Mouse (Mus musculus): ENCODE results near the gene Cdkn1a. TPM values are rescaled to one million over a fixed set of nuclear protein-coding genes. Genes with fewer than 3 reads are reported as not detected.

Cdkn1a gene
- polyA plus RNA-seq, 1 experiment, result 293 TPM

DNA sequence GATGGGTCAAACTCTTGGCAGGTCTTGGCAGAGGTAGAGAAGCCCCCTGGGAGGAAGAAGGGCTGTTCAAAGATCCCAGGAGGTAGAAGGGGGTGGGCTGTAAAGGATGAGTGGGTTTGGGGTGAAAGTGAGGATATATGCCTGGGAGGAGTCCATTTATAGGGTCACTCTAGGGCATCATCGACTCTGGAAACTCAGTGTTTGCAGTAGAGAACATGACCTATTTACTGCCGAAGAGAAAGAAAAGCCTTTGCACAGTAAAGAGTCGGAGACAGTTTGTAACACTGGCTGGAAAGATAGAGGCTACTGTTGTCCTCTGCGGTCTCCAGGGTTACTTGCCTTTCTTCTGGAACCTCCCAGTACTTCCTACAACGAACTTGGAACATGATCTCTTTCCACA is 17.5 kb upstream of the Cdkn1a start:
- no peaks in the 10 kb centered on the region for H3K4me1 ChIP-seq (ENCODE audit: control insufficient read depth, insufficient read depth, insufficient read length, low read length)
- no peak overlapping the region for H3K27ac ChIP-seq (ENCODE audit: insufficient read depth, low read depth, low read length)
- TF ChIP-seq CTCF (IDR thresholded peaks at IDR 0.05; ENCODE audit: extremely low read depth, insufficient read length, insufficient replicate concordance, low read depth, low read length) (no peak), POLR2A (IDR thresholded peaks at IDR 0.05; ENCODE audit: low read depth, low read length) (no peak)
- no peaks in the 10 kb centered on the region for H3K27me3 ChIP-seq (ENCODE audit: control insufficient read depth, insufficient read depth, low read length)
- WGBS, result 35% methylated on average over 5 of the region's 5 CpGs
- H3K36me3 ChIP-seq (ENCODE audit: control insufficient read depth, insufficient read depth, low read length), result no peaks in the 10 kb centered on the region
- no peak overlapping the region for H3K4me3 ChIP-seq (ENCODE audit: low read depth, low read length)

DNA sequence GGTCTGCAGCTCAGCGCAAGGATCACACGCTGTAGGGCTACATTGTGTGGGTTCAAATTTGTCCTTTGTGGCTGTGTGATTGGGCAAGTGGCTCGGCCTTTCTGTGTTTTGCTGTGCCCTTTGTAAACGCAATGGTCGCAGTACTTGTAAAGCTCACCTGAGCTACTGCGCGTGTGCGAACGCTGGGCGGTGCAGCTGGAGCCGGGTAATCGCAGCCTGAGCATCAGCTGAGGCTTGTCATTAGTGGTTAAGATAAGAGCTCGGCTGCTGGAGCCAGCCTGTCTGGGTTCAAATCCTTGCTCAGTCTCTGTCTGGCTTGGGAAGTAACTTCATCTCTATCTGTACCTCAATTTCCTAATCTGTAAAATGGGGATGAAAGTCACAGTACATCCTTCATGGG is 16.7 kb upstream of the Cdkn1a start:
- 43% methylated on average over 13 of the region's 13 CpGs for WGBS

DNA sequence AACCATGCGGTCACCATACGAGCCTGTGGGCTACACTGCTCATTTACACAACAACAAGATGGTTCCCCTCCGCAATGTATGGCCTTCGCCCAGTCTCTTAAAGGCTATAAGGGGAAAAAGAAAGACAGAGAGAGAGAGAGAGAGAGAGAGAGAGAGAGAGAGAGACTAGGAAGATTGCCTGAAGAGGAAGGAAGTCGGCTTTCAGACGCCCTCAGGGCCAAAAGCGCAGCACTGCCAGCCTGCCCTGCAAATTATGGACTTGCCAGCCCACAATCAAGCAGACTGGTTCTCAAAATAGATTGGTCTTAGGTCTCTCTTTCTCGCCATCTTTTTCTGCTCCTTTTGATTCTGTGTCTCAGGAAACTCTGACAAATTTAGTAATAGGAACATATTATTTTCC is 14.5 kb upstream of the Cdkn1a start:
- 83% methylated on average over 8 of the region's 8 CpGs for WGBS
- no peak for TF ChIP-seq POLR2A (IDR thresholded peaks at IDR 0.05; ENCODE audit: low read depth, low read length)
- TF ChIP-seq CTCF (IDR thresholded peaks at IDR 0.05; ENCODE audit: extremely low read depth, insufficient read length, insufficient replicate concordance, low read depth, low read length), result no peak
- no peak overlapping the region for H3K4me3 ChIP-seq (ENCODE audit: low read depth, low read length)
- H3K27me3 ChIP-seq (ENCODE audit: control insufficient read depth, insufficient read depth, low read length), result no peaks in the 10 kb centered on the region
- H3K4me1 ChIP-seq (ENCODE audit: control insufficient read depth, insufficient read depth, insufficient read length, low read length), result peaks cover 6% of the 10 kb centered on the region
- no peak overlapping the region for H3K27ac ChIP-seq (ENCODE audit: insufficient read depth, low read depth, low read length)
- no peaks in the 10 kb centered on the region for H3K36me3 ChIP-seq (ENCODE audit: control insufficient read depth, insufficient read depth, low read length)

More for the DNA sequence above, 16.7 kb upstream of the Cdkn1a start:
- TF ChIP-seq CTCF (IDR thresholded peaks at IDR 0.05; ENCODE audit: extremely low read depth, insufficient read length, insufficient replicate concordance, low read depth, low read length) (no peak), POLR2A (IDR thresholded peaks at IDR 0.05; ENCODE audit: low read depth, low read length) (no peak)
- Histone ChIP-seq H3K27me3 (ENCODE audit: control insufficient read depth, insufficient read depth, low read length) (no peaks in the 10 kb centered on the region), H3K4me1 (ENCODE audit: control insufficient read depth, insufficient read depth, insufficient read length, low read length) (no peaks in the 10 kb centered on the region), H3K36me3 (ENCODE audit: control insufficient read depth, insufficient read depth, low read length) (no peaks in the 10 kb centered on the region), H3K27ac (ENCODE audit: insufficient read depth, low read depth, low read length) (no peak overlapping the region), H3K4me3 (ENCODE audit: low read depth, low read length) (no peak overlapping the region)

DNA sequence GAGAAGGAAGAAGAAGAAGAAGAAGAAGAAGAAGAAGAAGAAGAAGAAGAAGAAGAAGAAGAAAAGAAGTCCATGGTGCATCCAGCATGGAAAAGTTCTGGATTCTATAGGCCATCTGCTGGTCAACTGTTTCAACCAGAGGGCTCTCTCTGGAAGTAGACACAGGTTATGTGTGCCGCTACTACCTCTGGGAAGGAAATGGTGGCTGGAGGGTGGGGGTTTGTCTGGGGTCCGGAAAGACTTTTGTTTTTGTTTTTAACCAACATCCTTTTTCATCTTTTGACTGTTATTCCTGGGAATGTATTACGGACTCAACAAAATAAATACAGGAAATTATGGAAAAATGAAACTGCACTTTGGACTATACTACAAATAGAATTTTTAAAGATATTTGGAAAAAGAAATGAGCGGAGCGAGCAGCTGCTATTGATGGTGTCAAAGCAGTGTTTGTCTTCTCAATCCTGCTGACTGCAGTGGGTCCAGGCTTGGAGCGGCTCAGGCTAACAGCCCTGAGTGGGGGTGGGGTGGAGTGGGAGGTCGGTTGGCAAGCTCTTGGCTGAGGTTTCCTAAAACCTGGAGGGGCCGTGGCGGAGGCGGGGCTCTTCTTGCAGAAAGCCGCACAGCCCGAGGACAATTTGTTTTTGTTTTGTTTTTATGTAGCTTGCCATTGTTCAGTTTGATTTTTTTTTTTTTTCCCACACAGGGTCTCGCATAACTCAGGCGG is 12.8 kb upstream of the Cdkn1a start:
- Histone ChIP-seq H3K4me3 (ENCODE audit: low read depth, low read length) (peak overlapping the region; percentile 42), H3K4me1 (ENCODE audit: control insufficient read depth, insufficient read depth, insufficient read length, low read length) (peaks cover 9% of the 10 kb centered on the region), H3K36me3 (ENCODE audit: control insufficient read depth, insufficient read depth, low read length) (no peaks in the 10 kb centered on the region), H3K27me3 (ENCODE audit: control insufficient read depth, insufficient read depth, low read length) (no peaks in the 10 kb centered on the region), H3K27ac (ENCODE audit: insufficient read depth, low read depth, low read length) (no peak overlapping the region)
- 43% methylated on average over 14 of the region's 14 CpGs for WGBS
- TF ChIP-seq POLR2A (IDR thresholded peaks at IDR 0.05; ENCODE audit: low read depth, low read length) (no peak), CTCF (IDR thresholded peaks at IDR 0.05; ENCODE audit: extremely low read depth, insufficient read length, insufficient replicate concordance, low read depth, low read length) (no peak)

DNA sequence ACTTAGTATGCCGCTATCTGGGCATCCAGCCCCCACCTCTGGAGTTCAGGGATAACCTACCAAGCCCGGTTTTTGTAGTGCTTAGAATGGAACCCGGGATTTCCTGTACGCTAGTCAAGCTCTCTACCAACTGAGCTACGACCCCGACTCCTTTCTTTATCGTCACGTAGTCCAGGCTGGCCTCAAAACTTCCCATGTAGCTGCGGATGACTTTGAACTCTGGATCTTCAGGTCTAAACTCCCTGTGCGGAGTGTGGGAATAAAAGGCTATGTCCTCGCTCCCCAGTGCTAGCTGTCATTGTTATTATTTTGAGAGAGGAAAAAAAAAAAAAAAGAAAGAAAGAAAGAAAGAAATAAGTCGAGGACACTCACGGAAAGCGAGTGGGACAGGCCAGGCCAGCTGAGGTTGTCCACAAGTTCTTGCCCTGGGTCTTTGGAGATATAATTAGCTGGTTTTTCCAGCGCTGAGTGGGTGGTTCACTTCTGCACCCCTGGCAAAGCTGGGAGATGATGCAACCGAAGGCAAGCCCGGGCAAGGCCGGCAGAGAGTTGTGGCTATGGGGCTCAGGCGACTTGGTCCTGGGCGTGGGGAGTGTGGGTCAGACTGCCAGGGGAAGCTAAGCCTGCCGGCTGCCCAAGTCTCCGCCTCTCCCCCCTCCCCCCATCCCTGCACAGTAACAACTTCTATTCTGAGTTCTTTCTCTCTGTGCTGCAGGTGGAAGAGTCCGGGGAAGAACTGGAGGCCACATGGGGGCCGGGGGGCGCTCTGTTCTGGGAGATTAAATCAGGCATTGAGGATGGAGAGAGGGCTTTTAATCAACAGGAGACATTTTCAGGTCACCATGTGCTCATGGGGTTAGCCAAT is 12.0 kb upstream of the Cdkn1a start:
- H3K4me3 ChIP-seq (ENCODE audit: low read depth, low read length), result peak overlapping the region; percentile 42
- no peak for TF ChIP-seq CTCF (IDR thresholded peaks at IDR 0.05; ENCODE audit: extremely low read depth, insufficient read length, insufficient replicate concordance, low read depth, low read length)
- TF ChIP-seq POLR2A (IDR thresholded peaks at IDR 0.05; ENCODE audit: low read depth, low read length), result no peak

DNA sequence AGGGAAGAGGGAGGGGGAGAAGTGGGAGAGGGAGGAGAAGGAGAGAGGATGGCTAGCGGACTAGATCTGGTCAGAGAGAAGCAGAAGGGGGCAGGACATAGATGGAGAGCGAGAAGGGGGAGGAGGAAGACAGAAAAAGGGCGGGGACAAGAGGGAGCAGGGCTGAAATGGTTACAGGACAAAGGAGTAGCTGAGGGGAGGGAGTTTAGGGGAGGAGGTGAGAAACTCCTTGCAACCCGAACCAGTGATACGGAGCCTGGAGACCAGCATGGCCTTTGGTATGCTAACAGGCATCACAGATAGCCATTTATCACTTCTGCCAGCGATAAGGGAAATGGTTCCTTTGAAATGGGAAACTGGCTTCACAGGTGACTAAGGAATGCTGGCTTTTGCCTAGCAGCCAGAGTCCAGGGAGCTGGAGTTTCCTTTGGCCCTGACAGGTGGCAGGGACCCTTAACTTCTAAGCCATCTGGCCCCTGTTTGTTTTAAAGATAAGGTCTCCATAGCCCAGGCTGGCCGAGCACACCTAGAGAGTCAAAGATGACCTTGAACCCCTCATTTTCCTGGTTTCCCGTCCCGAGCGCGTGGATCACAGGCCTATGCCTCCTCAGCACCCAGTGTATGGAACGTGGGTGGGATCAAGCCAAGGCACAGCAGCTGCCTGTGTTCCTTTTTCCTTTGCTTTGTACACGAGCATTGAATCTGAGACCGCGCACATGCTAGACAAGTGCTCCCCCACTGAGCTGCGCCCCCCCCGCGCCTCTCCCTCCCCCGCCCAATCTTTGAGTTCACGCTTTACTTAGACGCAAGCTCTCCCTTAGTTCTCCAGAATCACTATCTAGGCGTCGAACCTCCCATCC is 9.8 kb upstream of the Cdkn1a start:
- 11% methylated on average over 23 of the region's 23 CpGs for WGBS
- Histone ChIP-seq H3K36me3 (ENCODE audit: control insufficient read depth, insufficient read depth, low read length) (no peaks in the 10 kb centered on the region), H3K27ac (ENCODE audit: insufficient read depth, low read depth, low read length) (peak overlapping the region; percentile 29; the same call in 1 of the 2 replicates), H3K4me3 (ENCODE audit: low read depth, low read length) (no peak overlapping the region), H3K4me1 (ENCODE audit: control insufficient read depth, insufficient read depth, insufficient read length, low read length) (peaks cover 18% of the 10 kb centered on the region), H3K27me3 (ENCODE audit: control insufficient read depth, insufficient read depth, low read length) (no peaks in the 10 kb centered on the region)
- TF ChIP-seq POLR2A (IDR thresholded peaks at IDR 0.05; ENCODE audit: low read depth, low read length), result no peak
- no peak for TF ChIP-seq CTCF (IDR thresholded peaks at IDR 0.05; ENCODE audit: extremely low read depth, insufficient read length, insufficient replicate concordance, low read depth, low read length)

More for the DNA sequence above, 12.0 kb upstream of the Cdkn1a start:
- 39% methylated on average over 25 of the region's 25 CpGs for WGBS
- H3K4me1 ChIP-seq (ENCODE audit: control insufficient read depth, insufficient read depth, insufficient read length, low read length), result peaks cover 9% of the 10 kb centered on the region
- H3K27ac ChIP-seq (ENCODE audit: insufficient read depth, low read depth, low read length), result no peak overlapping the region
- H3K36me3 ChIP-seq (ENCODE audit: control insufficient read depth, insufficient read depth, low read length), result no peaks in the 10 kb centered on the region
- H3K27me3 ChIP-seq (ENCODE audit: control insufficient read depth, insufficient read depth, low read length), result no peaks in the 10 kb centered on the region

Measured in small intestine, adult 2 months (tissue).